Mouse (Mus musculus) left cerebral cortex, postnatal 14 days (tissue): ENCODE measurements at regions not wholly inside any gene's neighbourhood (a gene's known extent, or its start where the extent isn't known, plus 50 kb on each side); places are given as distances from the start of the nearest gene placed in this dataset.

ENCODE experiments used
- DNase-seq, 2 experiments: peaks; one replicate each; pipeline ENCODE4 v3.0.0; 2021 to 2022; ENCODE audit warnings: low spot score in 2 of 2, mixed read lengths in 1 of 2
- intact Hi-C: fragments of 180-260 bp; cut with DNase I; formaldehyde crosslinking; loops from one replicate; pipeline ENCODE4 v1.15.1; 2025

GRCm38 (mm10) chr5:103326412-103326811, 98.6 kb upstream of the Ptpn13 start:
- DNase-seq = no peak
- intact Hi-C loops = no loop called here

GRCm38 (mm10) chr5:103320341-103320740, 104.7 kb upstream of the Ptpn13 start:
- no peak for DNase-seq
- intact Hi-C loops = no loop called here

GRCm38 (mm10) chr5:103309806-103310525, 98.8 kb upstream of the Mapk10 start:
- intact Hi-C loops = no loop called here
- DNase-seq = no peak

GRCm38 (mm10) chr5:103305716-103306447, 94.7 kb upstream of the Mapk10 start:
- peak; percentile 11 to 23 for DNase-seq
- intact Hi-C loops = no loop called here

GRCm38 (mm10) chr5:103304975-103305374, 93.8 kb upstream of the Mapk10 start:
- DNase-seq = no peak

GRCm38 (mm10) chr5:103302744-103303143, 91.6 kb upstream of the Mapk10 start:
- intact Hi-C loops = no loop called here
- no peak for DNase-seq

More at GRCm38 (mm10) chr5:103304975-103305374, 93.8 kb upstream of the Mapk10 start:
- intact Hi-C loops = no loop called here

GRCm38 (mm10) chr5:103301303-103301702, 90.2 kb upstream of the Mapk10 start:
- intact Hi-C loops = no loop called here
- DNase-seq = peak in 1 of 2 experiments; percentile 40

GRCm38 (mm10) chr5:103293953-103294352, 82.8 kb upstream of the Mapk10 start:
- no peak for DNase-seq
- intact Hi-C loops = no loop called here

- intact Hi-C loops = no loop called here
Measured at GRCm38 (mm10) chr5:103291691-103292090, 80.6 kb upstream of the Mapk10 start.

GRCm38 (mm10) chr5:103291219-103291618, 80.1 kb upstream of the Mapk10 start:
- intact Hi-C loops = no loop called here

More at GRCm38 (mm10) chr5:103291691-103292090, 80.6 kb upstream of the Mapk10 start:
- no peak for DNase-seq

GRCm38 (mm10) chr5:103269206-103269605, 58.1 kb upstream of the Mapk10 start:
- no peak for DNase-seq
- intact Hi-C loops = no loop called here

More at GRCm38 (mm10) chr5:103291219-103291618, 80.1 kb upstream of the Mapk10 start:
- no peak for DNase-seq

GRCm38 (mm10) chr5:103264903-103265302, 53.8 kb upstream of the Mapk10 start:
- no peak for DNase-seq
- intact Hi-C loops = no loop called here

GRCm38 (mm10) chr5:103261406-103261805, 50.3 kb upstream of the Mapk10 start:
- DNase-seq = peak; percentile 58 to 68
- intact Hi-C loops = no loop called here
